Mouse (Mus musculus) megakaryocyte progenitor cell, adult 5-6 weeks (primary cell): ENCODE data around the gene 2610318N02Rik. TPM values are rescaled to one million over a fixed set of nuclear protein-coding genes. Genes with fewer than 3 reads are reported as not detected.
"Not testable (repeated sequence)": the region's sequence is repeated elsewhere in the genome, so short reads cannot be mapped to it uniquely, and the experiment has no call there.

Experiments used
- ATAC-seq: replicated peaks from 2 replicates; pipeline ENCODE4 v1.8.0; 2016; ENCODE audit warnings: mild to moderate bottlenecking, moderate TSS enrichment, inconsistent platforms; ENCODE audit not compliant: poor library complexity
- total RNA-seq, 2 experiments: library from RNA; stranded (forward) in 1 of 2; stranded (reverse) in 1 of 2; fragments of 157-497, 149-512 nt in 1 of 2; fragments of 200-1000 nt in 1 of 2; gene quantifications; 2 replicates each; pipeline versions ENCODE4 v1.2.3 to v1.2.4; 2015 to 2017

Gene 2610318N02Rik
- total RNA-seq (2015) (37.9 and 38.9 TPM in 2 replicates), total RNA-seq (2017) (22.4 and 25.9 TPM in 2 replicates)

GRCm38 (mm10) chr16:17124871-17125520 lies at the start of gene 2610318N02Rik:
Gene 2610318N02Rik, minus strand, starts transcription at chr16:17125167.
- ATAC-seq = peak; percentile 96

GRCm38 (mm10) chr16:17168049-17168448 lies 43.1 kb upstream of the 2610318N02Rik start:
- ATAC-seq = no peak

GRCm38 (mm10) chr16:17167179-17167578 lies 42.2 kb upstream of the 2610318N02Rik start:
- no peak for ATAC-seq

GRCm38 (mm10) chr16:17165478-17165877 lies 40.5 kb upstream of the 2610318N02Rik start:
- not testable (repeated sequence) for ATAC-seq

DNA sequence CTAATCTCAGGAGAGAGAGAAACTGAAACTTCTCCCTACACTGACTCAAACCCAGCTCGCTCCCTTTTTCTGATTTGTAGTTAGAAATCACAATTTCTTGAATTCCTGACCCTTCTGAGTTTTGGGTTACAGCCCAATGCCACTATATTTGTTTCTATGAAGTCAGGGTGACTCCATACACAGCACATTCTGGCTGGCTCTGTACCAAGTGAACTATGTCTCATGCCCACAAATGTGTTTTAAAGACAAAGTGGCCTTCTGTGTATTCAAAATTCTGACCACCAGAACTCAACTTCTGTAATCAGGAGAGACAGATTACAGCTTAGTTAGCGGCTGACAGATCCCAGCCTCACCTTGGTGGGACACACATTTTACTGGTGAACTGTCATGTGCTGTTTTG lies 29.4 kb upstream of the 2610318N02Rik start:
- no peak for ATAC-seq

- no peak for ATAC-seq
Measured at GRCm38 (mm10) chr16:17151874-17152273, 26.9 kb upstream of the 2610318N02Rik start.

- no peak for ATAC-seq
Measured at GRCm38 (mm10) chr16:17150520-17151258, 25.7 kb upstream of the 2610318N02Rik start.

DNA sequence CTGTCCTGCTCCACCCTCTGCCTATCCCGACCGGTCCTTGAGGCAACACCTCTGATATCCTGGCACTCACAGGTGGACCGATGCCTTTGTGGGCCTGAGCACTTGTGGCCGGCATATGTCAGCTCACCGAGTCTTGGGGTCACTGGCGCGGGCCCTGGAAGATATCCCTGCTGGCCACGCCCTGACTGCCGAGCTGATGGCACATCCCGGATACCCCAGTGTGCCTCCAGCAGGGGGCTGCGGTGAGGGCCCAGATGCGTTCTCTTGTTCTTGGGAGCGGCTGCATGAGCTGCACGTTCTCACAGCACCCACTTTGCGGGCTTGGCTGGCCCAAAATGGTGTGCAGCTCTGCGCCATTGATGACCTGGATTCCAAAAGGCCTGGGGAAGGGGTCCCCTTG lies 23.1 kb upstream of the 2610318N02Rik start:
- peak; percentile 60 for ATAC-seq

DNA sequence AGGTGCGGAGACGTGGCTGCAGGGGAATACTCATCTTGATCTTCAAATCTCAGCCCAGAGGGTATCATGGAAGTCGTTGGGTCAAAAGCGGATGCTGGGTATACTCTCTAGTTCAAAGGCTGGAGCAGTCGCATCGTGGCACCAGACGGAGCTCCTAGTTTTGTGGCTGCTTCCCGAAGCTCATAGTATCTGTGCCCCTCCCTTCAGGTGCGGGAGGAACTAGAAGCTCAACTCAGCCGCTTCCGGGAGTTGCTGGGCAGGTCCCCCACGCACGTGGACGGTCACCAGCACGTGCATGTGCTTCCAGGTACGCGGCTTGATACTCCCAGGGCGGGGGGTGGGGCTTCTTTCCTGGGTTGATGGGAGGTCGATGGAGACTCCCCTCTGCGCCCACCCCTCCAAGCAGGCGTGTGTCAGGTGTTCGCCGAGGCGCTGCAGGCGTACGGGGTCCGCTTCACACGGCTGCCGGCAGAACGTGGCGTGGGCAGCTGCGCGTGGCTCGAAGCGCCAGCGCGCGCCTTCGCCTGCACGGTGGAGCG lies 22.5 kb upstream of the 2610318N02Rik start:
- ATAC-seq = peak; percentile 29; the same call in 1 of the 2 replicates

DNA sequence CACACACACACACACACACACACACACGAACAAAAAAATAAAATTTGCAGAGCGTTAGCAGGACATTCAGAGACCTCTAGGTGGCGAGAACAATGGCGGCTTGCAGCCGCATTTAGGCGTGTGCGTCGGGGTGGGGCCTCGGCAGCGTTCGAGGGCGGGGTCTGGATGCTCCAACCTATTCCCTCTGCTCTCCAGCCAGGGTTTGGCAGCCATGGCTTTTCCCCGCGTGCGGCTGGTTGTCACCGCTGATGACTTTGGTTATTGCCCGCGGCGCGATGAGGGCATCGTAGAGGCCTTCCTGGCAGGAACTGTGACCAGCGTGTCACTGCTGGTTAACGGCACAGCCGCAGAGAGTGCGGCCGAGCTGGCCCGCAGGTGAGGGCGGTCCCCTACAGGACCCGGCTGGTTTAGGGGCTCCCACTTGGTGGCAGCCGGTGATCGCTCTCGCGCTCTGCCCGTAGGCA lies 21.8 kb upstream of the 2610318N02Rik start, which contains the start of gene Ccdc116:
TSS of gene Ccdc116 (minus strand) at position 458 of the 464 bp plus-strand sequence.
- peak; percentile 88 for ATAC-seq

DNA sequence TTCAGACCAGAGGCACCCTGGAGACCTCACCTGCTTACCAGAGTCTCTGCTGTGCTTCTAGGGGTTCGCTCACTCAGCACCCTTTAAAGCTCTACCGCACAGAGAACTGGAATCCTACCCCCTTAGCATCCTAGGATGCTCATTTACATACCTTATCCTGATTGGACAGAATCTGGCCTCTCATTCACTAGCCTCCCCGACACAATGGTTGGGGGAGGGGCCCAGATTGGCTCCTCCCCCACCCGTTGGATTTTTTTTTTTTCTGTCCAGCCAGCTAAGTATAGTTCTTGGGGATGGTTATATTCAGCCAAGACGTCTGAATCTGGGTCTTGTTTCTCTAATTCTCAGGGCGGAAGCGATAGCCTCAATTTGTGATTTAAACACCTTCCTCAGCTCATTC lies 19.4 kb upstream of the 2610318N02Rik start, which contains the start of gene Ydjc:
TSS of gene Ydjc (plus strand) at position 283 of the 400 bp plus-strand sequence.
- peak; percentile 56 for ATAC-seq

DNA sequence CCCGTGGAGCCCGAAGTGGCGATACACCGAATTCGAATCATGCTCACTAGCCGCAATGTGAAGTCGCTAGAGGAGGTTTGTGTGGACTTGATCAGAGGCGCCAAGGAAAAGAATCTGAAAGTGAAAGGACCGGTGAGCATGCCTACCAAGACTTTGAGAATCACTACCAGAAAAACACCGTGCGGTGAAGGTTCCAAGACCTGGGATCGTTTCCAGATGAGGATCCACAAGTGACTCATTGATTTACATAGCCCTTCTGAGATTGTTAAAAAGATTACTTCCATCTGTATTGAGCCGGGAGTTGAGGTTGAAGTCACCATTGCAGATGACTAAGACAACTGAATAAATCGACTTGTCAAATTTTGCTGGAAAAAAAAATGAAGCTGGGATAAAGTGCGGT lies 12.4 kb upstream of the 2610318N02Rik start:
- ATAC-seq = no peak

GRCm38 (mm10) chr16:17132906-17133200 lies 7.9 kb upstream of the 2610318N02Rik start:
- ATAC-seq = no peak

DNA sequence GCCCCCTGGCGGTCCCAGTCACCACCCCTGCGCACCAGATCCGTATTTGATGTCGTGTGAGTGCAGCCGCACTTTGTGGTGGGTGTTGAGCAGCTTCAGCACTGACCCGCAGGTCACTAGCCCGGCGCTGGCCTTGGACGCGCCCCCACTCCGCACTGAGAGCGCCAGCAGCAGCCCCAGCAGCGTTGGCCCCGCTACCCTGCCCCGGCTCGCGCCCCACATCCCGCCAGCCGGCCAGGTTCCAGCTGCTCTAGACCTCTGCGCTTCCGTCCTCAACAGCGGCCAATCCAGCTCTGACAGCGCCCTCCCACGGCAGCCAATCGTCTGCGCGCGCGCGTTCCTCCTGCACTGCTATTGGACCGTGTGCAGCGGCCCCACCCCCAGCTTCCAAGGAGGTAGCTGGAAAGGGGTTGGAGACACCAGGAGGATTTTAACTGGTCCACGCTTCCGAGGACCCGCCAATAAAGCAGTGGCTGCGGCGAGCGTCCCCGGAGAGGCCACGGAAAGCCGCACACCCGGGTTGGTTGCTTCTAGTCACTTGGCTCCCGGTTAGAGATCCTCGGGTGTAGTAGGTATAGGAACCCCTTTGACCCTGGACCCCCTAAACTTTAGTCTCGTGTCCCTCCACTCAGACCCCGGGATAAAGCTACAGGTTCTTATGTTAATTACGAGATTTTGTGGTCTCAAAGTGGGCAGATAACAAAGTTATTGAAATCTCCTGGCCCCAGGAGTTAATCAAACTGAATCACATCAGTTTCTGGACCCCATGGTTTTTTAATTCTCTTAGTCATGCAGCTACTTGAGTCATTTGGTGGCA lies 7.3 kb upstream of the 2610318N02Rik start, which contains the start of gene Sdf2l1:
TSS of gene Sdf2l1 (minus strand) at position 295 of the 817 bp plus-strand sequence.
- ATAC-seq = peak; percentile 95

DNA sequence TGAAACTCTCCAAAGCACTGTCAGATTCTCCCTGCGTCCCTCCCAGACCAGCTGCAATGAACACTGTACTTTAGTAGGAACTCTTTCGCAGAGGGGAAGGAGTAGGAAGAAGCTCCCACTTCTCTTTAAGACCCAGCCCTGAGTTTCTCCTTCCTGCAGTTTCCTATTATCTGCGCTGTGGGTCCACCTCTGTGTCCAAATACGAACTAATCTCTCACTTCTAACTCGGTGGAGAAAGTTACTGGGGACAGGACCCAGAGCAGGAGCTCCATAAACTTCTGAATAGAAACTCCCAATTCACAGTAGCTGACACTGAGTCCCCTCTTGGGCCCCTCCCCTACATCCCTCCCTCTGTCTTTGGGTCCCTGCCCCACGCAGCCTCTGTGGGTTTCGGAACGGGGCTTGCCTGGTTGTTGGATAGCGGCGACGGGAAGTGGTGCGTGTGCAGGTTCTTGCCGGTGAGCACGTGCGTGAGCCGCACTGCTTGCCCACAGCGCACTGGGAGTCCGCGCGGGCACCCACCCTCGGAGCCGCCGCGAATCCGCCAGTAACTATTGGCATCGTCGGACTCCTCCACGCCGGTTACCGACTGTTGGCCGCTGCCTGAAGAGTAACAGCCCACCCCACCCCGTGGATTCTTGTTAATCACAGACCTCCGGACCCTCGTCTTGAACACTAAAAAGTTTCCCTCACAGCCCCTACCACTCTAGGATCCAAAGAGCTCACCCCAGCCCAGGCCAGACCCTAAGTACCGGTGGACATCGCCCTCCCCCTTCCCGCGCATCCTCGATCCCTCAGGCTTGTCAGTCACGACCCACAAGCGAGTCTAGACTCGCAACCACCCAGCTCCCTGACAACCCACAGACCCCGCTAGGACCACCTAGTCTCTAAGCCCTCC lies 6.5 kb upstream of the 2610318N02Rik start:
- ATAC-seq = peak; percentile 29

GRCm38 (mm10) chr16:17127292-17127691 lies 2.3 kb upstream of the 2610318N02Rik start:
- ATAC-seq = peak; percentile 45

DNA sequence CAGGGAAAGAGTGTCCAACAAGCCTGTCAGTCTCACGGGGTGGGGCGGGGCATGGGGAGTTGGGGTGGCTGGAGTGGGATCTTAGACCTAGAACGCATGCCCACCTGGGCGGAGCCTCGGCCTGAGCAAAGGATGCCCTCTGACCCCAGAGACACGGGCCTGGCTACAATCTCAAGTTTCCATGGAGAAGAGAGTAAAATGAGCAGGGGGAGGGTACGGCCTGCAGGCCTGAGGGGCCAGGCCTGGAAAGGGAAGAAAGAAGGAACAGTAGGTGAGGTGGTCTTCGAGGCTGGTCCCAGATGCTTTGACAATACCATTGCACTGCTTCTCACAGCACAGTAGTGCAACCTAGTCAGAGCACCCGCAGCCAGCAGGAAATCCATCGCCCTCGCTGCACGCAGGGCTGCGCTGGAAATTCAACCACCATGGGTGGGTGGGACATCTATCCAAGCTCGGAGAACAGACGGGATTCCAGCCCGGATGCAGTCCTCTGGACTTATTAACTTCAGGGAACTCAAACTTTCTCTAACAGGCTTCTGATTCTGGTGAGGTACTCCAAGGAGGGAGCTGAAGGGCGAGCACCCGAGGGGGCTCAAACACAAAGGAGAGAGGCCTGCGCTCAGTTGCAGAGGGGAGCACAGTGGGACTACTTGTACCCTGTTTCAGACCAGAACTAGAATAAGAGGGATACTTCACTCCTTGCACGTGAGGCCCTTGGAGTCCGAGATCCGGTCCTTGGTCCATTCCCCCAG lies 672 bp downstream of the 2610318N02Rik start:
- ATAC-seq = peak; percentile 19; the same call in 1 of the 2 replicates

GRCm38 (mm10) chr16:17121569-17121968 lies 3.4 kb downstream of the 2610318N02Rik start:
- ATAC-seq = no peak

DNA sequence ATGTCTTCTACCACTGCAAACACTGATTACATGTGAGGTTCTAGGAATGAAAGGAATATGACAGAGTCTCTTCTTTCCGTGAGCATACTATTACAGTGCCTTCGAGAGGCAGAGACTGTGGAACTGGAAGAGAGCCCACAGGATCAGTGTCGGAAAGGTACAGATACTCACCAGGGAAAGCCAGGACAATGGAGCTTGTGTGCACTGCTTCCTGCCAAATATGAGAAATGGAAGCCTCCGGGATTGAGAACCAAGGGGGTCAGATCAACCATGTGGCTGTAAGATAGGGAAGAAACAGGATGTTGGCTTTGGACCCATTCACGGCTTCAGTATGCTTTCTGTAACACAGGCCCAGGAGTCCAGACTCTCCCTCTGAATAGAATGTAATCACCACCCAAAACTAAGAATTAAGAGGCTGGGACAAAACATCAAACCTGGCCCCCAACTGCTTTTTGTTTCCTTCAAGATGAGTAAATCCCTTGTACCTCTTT lies 7.6 kb downstream of the 2610318N02Rik start:
- ATAC-seq = no peak
